ENCODE assay signal across 8 mouse cellular contexts in the genomic region with DNA sequence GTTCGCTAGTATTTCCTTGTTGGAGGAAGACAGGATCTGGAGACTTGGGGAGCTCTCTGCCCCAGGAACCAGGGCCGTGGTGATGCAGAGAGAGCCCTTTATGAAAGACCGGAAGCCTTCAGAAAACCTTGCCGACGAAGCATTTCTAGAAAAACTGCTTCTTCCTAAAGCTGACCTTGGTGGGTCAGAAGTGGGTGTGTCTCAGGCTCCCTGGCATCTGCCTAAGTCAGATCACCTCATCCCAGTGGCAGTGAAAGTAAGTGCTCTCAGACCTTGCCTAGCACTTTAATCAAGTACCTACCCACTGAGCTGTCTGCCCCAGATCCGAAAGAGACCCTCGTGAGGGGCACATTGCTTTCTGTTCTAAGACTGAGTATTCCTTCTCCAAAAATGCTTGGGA. TPM values are rescaled to one million over a fixed set of nuclear protein-coding genes. Genes with fewer than 3 reads are reported as not detected.
DNase-seq lines count a peak whose midpoint lies in the region; ATAC-seq and TF ChIP-seq lines count a peak whose summit lies in the region.

No protein-coding gene starts in this region.

- H3K27ac ChIP-seq in kidney, embryonic 16.5 days (ENCODE audit: low read length) = no peak overlapping the region
- H3K27ac ChIP-seq in embryonic facial prominence, embryonic 11.5 days (replicated peaks; ENCODE audit: low read depth, low read length) = no peak overlapping the region
- H3K27ac ChIP-seq in hindbrain, postnatal 0 days = peak overlapping the region; percentile 95
- peak overlapping the region; percentile 95 for H3K27ac ChIP-seq in midbrain, postnatal 0 days (ENCODE audit: low read depth, low read length)

- no peak for ATAC-seq in kidney, embryonic 16.5 days (ENCODE audit: low FRiP score, low TSS enrichment)
- ATAC-seq in embryonic facial prominence, embryonic 11.5 days (replicated peaks; ENCODE audit: insufficient number of reproducible peaks, low FRiP score, low TSS enrichment, low read depth) = no peak
- ATAC-seq in hindbrain, postnatal 0 days = no peak
- no peak for ATAC-seq in midbrain, postnatal 0 days (ENCODE audit: low FRiP score)

- H3K4me1 ChIP-seq in kidney, embryonic 16.5 days (ENCODE audit: insufficient read depth, low read length) = peaks cover 10% of the 10 kb centered on the region
- peaks cover 3% of the 10 kb centered on the region; the same call in 1 of the 2 replicates for H3K4me1 ChIP-seq in embryonic facial prominence, embryonic 11.5 days (ENCODE audit: control insufficient read depth, insufficient read depth, low read length)
- peaks cover 10% of the 10 kb centered on the region; the same call in 1 of the 2 replicates for H3K4me1 ChIP-seq in hindbrain, postnatal 0 days (ENCODE audit: insufficient read depth, low read length)
- peaks cover 10% of the 10 kb centered on the region for H3K4me1 ChIP-seq in midbrain, postnatal 0 days (ENCODE audit: insufficient read depth, low read length)

- peak overlapping the region; percentile 87 for H3K9ac ChIP-seq in kidney, embryonic 16.5 days (replicated peaks; ENCODE audit: low read length)
- H3K9ac ChIP-seq in embryonic facial prominence, embryonic 11.5 days (replicated peaks; ENCODE audit: low read length) = no peak overlapping the region; the same call in 1 of the 2 replicates
- peak overlapping the region; percentile 77 for H3K9ac ChIP-seq in hindbrain, postnatal 0 days (replicated peaks; ENCODE audit: low read length)
- H3K9ac ChIP-seq in midbrain, postnatal 0 days (replicated peaks; ENCODE audit: low read length, poor library complexity, severe bottlenecking) = peak overlapping the region; percentile 96; the same call in 1 of the 2 replicates

- peak overlapping the region; percentile 84 for H3K4me3 ChIP-seq in kidney, embryonic 16.5 days (ENCODE audit: low read length)
- peak overlapping the region; percentile 87; the same call in 1 of the 2 replicates for H3K4me3 ChIP-seq in embryonic facial prominence, embryonic 11.5 days (ENCODE audit: low read depth, low read length)
- H3K4me3 ChIP-seq in hindbrain, postnatal 0 days (ENCODE audit: low read length) = peak overlapping the region; percentile 67
- peak overlapping the region; percentile 80 for H3K4me3 ChIP-seq in midbrain, postnatal 0 days (ENCODE audit: low read depth, low read length)

- no peak for TF ChIP-seq CTCF in hindbrain, postnatal 0 days (IDR thresholded peaks at IDR 0.05; ENCODE audit: low read depth)
- no peak for TF ChIP-seq CTCF in midbrain, postnatal 0 days (IDR thresholded peaks at IDR 0.05)

- peaks cover 5% of the 10 kb centered on the region; the same call in 1 of the 2 replicates for H3K36me3 ChIP-seq in kidney, embryonic 16.5 days (ENCODE audit: insufficient read depth, low read length)
- no peaks in the 10 kb centered on the region; the same call in 1 of the 2 replicates for H3K36me3 ChIP-seq in embryonic facial prominence, embryonic 11.5 days (replicated peaks; ENCODE audit: control insufficient read depth, insufficient read depth, low read depth, low read length)
- H3K36me3 ChIP-seq in hindbrain, postnatal 0 days (ENCODE audit: insufficient read depth, low read length) = peaks cover 14% of the 10 kb centered on the region
- peaks cover 21% of the 10 kb centered on the region for H3K36me3 ChIP-seq in midbrain, postnatal 0 days (ENCODE audit: insufficient read depth, low read length)

- WGBS in kidney, embryonic 16.5 days = 71% methylated on average over 7 of the region's 7 CpGs
- 56% methylated on average over 7 of the region's 7 CpGs for WGBS in embryonic facial prominence, embryonic 11.5 days
- WGBS in hindbrain, postnatal 0 days = 74% methylated on average over 7 of the region's 7 CpGs
- 71% methylated on average over 7 of the region's 7 CpGs for WGBS in midbrain, postnatal 0 days

- peak overlapping the region; percentile 79 for H3K4me2 ChIP-seq in kidney, embryonic 16.5 days (replicated peaks; ENCODE audit: low read depth, low read length)
- H3K4me2 ChIP-seq in embryonic facial prominence, embryonic 11.5 days (ENCODE audit: low read depth, low read length) = peak overlapping the region; percentile 59
- peak overlapping the region; percentile 69 for H3K4me2 ChIP-seq in hindbrain, postnatal 0 days (ENCODE audit: low read depth, low read length)
- H3K4me2 ChIP-seq in midbrain, postnatal 0 days (ENCODE audit: low read depth, low read length, poor library complexity, severe bottlenecking) = peak overlapping the region; percentile 92

- H3K9me3 ChIP-seq in kidney, embryonic 16.5 days (ENCODE audit: low read length) = no peaks in the 10 kb centered on the region
- no peaks in the 10 kb centered on the region for H3K9me3 ChIP-seq in embryonic facial prominence, embryonic 11.5 days (replicated peaks; ENCODE audit: control insufficient read depth, low read length)
- H3K9me3 ChIP-seq in hindbrain, postnatal 0 days (ENCODE audit: low read length) = no peaks in the 10 kb centered on the region
- no peaks in the 10 kb centered on the region for H3K9me3 ChIP-seq in midbrain, postnatal 0 days (ENCODE audit: low read length)

- DNase-seq in kidney, postnatal 14 days = no peak
- no peak for DNase-seq in embryonic facial prominence, embryonic 11.5 days (ENCODE audit: low spot score)
- DNase-seq in hindbrain, postnatal 0 days (ENCODE audit: low spot score) = no peak
- DNase-seq in midbrain, postnatal 0 days (ENCODE audit: low spot score) = no peak
- DNase-seq in urinary bladder, postnatal 25 days (ENCODE audit: low spot score) = no peak
- no peak for DNase-seq in gastrocnemius, adult 18-20 months (ENCODE audit: low spot score)
- no peak for DNase-seq in gastrocnemius, postnatal 10 days

- H3K27me3 ChIP-seq in kidney, embryonic 16.5 days (ENCODE audit: insufficient read depth, low read length) = no peaks in the 10 kb centered on the region
- no peaks in the 10 kb centered on the region for H3K27me3 ChIP-seq in embryonic facial prominence, embryonic 11.5 days (ENCODE audit: control insufficient read depth, insufficient read depth, low read length)
- H3K27me3 ChIP-seq in hindbrain, postnatal 0 days (ENCODE audit: insufficient read depth, low read length) = no peaks in the 10 kb centered on the region
- H3K27me3 ChIP-seq in midbrain, postnatal 0 days (ENCODE audit: insufficient read depth, low read length) = no peaks in the 10 kb centered on the region

RNA-seq across cellular contexts. Expression of gene Adck2, which starts 1.3 kb away (rescaled TPM):
- polyA plus RNA-seq in kidney, embryonic 16.5 days (2015; fragmentation: Nextera tagmentation; extraction: Ambion mirVana) = 31.7 and 32.8 TPM in 2 replicates
- polyA plus RNA-seq in embryonic facial prominence, embryonic 11.5 days (2014; fragmentation: Nextera tagmentation; extraction: Ambion mirVana) = 25.1 and 26.7 TPM in 2 replicates
- 14.8 and 18.8 TPM in 2 replicates for total RNA-seq in hindbrain, postnatal 0 days (2014; rRNA removed)
- polyA plus RNA-seq in hindbrain, postnatal 0 days (2015; fragmentation: Nextera tagmentation; extraction: Ambion mirVana) = 35.6 and 36.9 TPM in 2 replicates
- 16.9 and 31.0 TPM in 2 replicates for total RNA-seq in midbrain, postnatal 0 days (2014; rRNA removed)
- 44.9 and 45.9 TPM in 2 replicates for polyA plus RNA-seq in midbrain, postnatal 0 days (2015; fragmentation: Nextera tagmentation; extraction: Ambion mirVana)
- 1 to 10 TPM; 4.3 to 4.9 TPM for total RNA-seq in gastrocnemius, adult 18-20 months (2021)
- total RNA-seq in gastrocnemius, postnatal 10 days (2021) = 10 to 100 TPM in 1 of 2 experiments, 1 to 10 TPM in 1; 6.2 to 12.5 TPM

RNA-seq across cellular contexts. Expression of gene Gm42420, which starts 10.6 kb away (rescaled TPM):
- polyA plus RNA-seq in kidney, embryonic 16.5 days (2015; fragmentation: Nextera tagmentation; extraction: Ambion mirVana) = 3.8 TPM in 1 of 2 replicates, not detected in the other
- polyA plus RNA-seq in embryonic facial prominence, embryonic 11.5 days (2014; fragmentation: Nextera tagmentation; extraction: Ambion mirVana) = 1.3 TPM in 1 of 2 replicates, not detected in the other
- not detected in 2 replicates for total RNA-seq in hindbrain, postnatal 0 days (2014; rRNA removed)
- polyA plus RNA-seq in hindbrain, postnatal 0 days (2015; fragmentation: Nextera tagmentation; extraction: Ambion mirVana) = 1.3 and 2.5 TPM in 2 replicates
- total RNA-seq in midbrain, postnatal 0 days (2014; rRNA removed) = not detected in 2 replicates
- polyA plus RNA-seq in midbrain, postnatal 0 days (2015; fragmentation: Nextera tagmentation; extraction: Ambion mirVana) = 1.5 and 1.8 TPM in 2 replicates
- total RNA-seq in gastrocnemius, adult 18-20 months (2021) = 1 to 10 TPM in 1 of 2 experiments, not detected in 1; 1.3 TPM
- not detected for total RNA-seq in gastrocnemius, postnatal 10 days (2021)

RNA-seq across cellular contexts. Expression of gene Dennd2a, which starts 17.3 kb away (rescaled TPM):
- 20.6 and 20.9 TPM in 2 replicates for polyA plus RNA-seq in kidney, embryonic 16.5 days (2015; fragmentation: Nextera tagmentation; extraction: Ambion mirVana)
- 27.4 and 29.1 TPM in 2 replicates for polyA plus RNA-seq in embryonic facial prominence, embryonic 11.5 days (2014; fragmentation: Nextera tagmentation; extraction: Ambion mirVana)
- 19.2 and 30.4 TPM in 2 replicates for total RNA-seq in hindbrain, postnatal 0 days (2014; rRNA removed)
- 13.2 and 14.6 TPM in 2 replicates for polyA plus RNA-seq in hindbrain, postnatal 0 days (2015; fragmentation: Nextera tagmentation; extraction: Ambion mirVana)
- total RNA-seq in midbrain, postnatal 0 days (2014; rRNA removed) = 15.9 and 22.4 TPM in 2 replicates
- 7.8 and 9.8 TPM in 2 replicates for polyA plus RNA-seq in midbrain, postnatal 0 days (2015; fragmentation: Nextera tagmentation; extraction: Ambion mirVana)
- total RNA-seq in gastrocnemius, adult 18-20 months (2021) = 1 to 10 TPM; 2.8 to 3.1 TPM
- 10 to 100 TPM; 15.4 to 19.9 TPM for total RNA-seq in gastrocnemius, postnatal 10 days (2021)

RNA-seq across cellular contexts. Expression of gene Ndufb2, which starts 17.4 kb away (rescaled TPM):
- polyA plus RNA-seq in kidney, embryonic 16.5 days (2015; fragmentation: Nextera tagmentation; extraction: Ambion mirVana) = 326 and 331 TPM in 2 replicates
- polyA plus RNA-seq in embryonic facial prominence, embryonic 11.5 days (2014; fragmentation: Nextera tagmentation; extraction: Ambion mirVana) = 228 and 264 TPM in 2 replicates
- 212 and 454 TPM in 2 replicates for total RNA-seq in hindbrain, postnatal 0 days (2014; rRNA removed)
- polyA plus RNA-seq in hindbrain, postnatal 0 days (2015; fragmentation: Nextera tagmentation; extraction: Ambion mirVana) = 664 and 698 TPM in 2 replicates
- 234 and 290 TPM in 2 replicates for total RNA-seq in midbrain, postnatal 0 days (2014; rRNA removed)
- polyA plus RNA-seq in midbrain, postnatal 0 days (2015; fragmentation: Nextera tagmentation; extraction: Ambion mirVana) = 589 and 646 TPM in 2 replicates
- 100 to 1,000 TPM; 383 to 422 TPM for total RNA-seq in gastrocnemius, adult 18-20 months (2021)
- total RNA-seq in gastrocnemius, postnatal 10 days (2021) = 100 to 1,000 TPM; 263 to 317 TPM

Comparison
In these comparisons a context has a peak if more than half of its experiments do, and no peak if none do; other contexts are left out.
1. H3K27ac ChIP-seq: peak in hindbrain, postnatal 0 days (single experiment) and midbrain, postnatal 0 days (single experiment); none in kidney, embryonic 16.5 days (single experiment) and embryonic facial prominence, embryonic 11.5 days (single experiment).
2. Peak in every context shown above with its lines, with median percentiles within 50 percentile points of each other: H3K4me2 ChIP-seq and H3K4me3 ChIP-seq.